Mouse (Mus musculus): Measurements from ENCODE around the gene Acta2. TPM values are rescaled to one million over a fixed set of nuclear protein-coding genes. Genes with fewer than 3 reads are reported as not detected.

Gene Acta2
- total RNA-seq, 4 experiments from 2014 or later, result 11.6 to 20.4 (median 15.1) TPM

GRCm38 (mm10) chr19:34192008-34192963, 63.1 kb downstream of the Acta2 start, which contains the start of gene Stambpl1:
Gene Stambpl1, plus strand, starts transcription at chr19:34192229.
- DNase-seq (ENCODE audit: low spot score in 2 of 2), result peak; percentile 62

- no peak for DNase-seq (ENCODE audit: low spot score in 2 of 2)
Measured at GRCm38 (mm10) chr19:34191645-34192007, 63.8 kb downstream of the Acta2 start.

Other genes starting within 250 kb of the Acta2 start
- not detected for gene Lipk, start 247.3 kb downstream of the Acta2 start, total RNA-seq (2022)
- not detected for gene Lipn, start 188.2 kb downstream of the Acta2 start, total RNA-seq (2022)
- under 1 TPM; 0.17 to 0.39 (median 0.35) TPM for gene Lipm, start 154.7 kb downstream of the Acta2 start, total RNA-seq (2022)
- gene Ankrd22, start 89.5 kb downstream of the Acta2 start, total RNA-seq (2022), result under 1 TPM in 1 of 4 experiments, not detected in 3; 0.33 TPM
- 10 to 100 TPM; 20.6 to 24.6 (median 22.9) TPM for gene Stambpl1, start 63.4 kb downstream of the Acta2 start, total RNA-seq (2022)
- 1 to 10 TPM in 3 of 4 experiments, under 1 TPM in 1; 0.50 to 4.2 (median 2.6) TPM for gene Fas, start 35.1 kb upstream of the Acta2 start, total RNA-seq (2022)
- gene Ch25h, start 219.6 kb upstream of the Acta2 start, total RNA-seq (2022), result 1 to 10 TPM in 2 of 4 experiments, not detected in 2; 2.6 to 4.6 TPM